Mouse (Mus musculus) midbrain, postnatal 0 days (tissue): Measurements from ENCODE around the gene Cd79a. TPM values are rescaled to one million over a fixed set of nuclear protein-coding genes. Genes with fewer than 3 reads are reported as not detected.

Experiments used
- ATAC-seq: fragments of 200-750 bp; cut with Nextera tagmentation; 2 replicates; pipeline ENCODE4 v1.8.0; 2017; ENCODE audit warnings: moderate number of reproducible peaks, mild to moderate bottlenecking, moderate TSS enrichment, moderate library complexity; ENCODE audit not compliant: low FRiP score
- DNase-seq: peaks from one replicate; pipeline ENCODE4 v3.0.0-alpha.2; 2015; ENCODE audit warnings: low spot score
- H3K27ac ChIP-seq: fragments of 300-500 bp; sonication (generic); 2 replicates; pipeline ENCODE4 v1.5.1; 2014; ENCODE audit warnings: low read depth, mild to moderate bottlenecking, low read length, mixed read lengths
- H3K27me3 ChIP-seq: fragments of 300-500 bp; sonication (generic); 2 replicates; pipeline ENCODE4 v1.6.1; 2014; ENCODE audit warnings: low read length, control low read depth, mixed read lengths; ENCODE audit not compliant: insufficient read depth
- H3K36me3 ChIP-seq: fragments of 300-500 bp; sonication (generic); 2 replicates; pipeline ENCODE4 v1.6.1; 2014; ENCODE audit warnings: low read length, control low read depth, mixed read lengths; ENCODE audit not compliant: insufficient read depth
- H3K4me1 ChIP-seq: fragments of 300-500 bp; sonication (generic); 2 replicates; pipeline ENCODE4 v1.6.1; 2014; ENCODE audit warnings: mild to moderate bottlenecking, control low read depth, antibody characterized with exemption, low read length, mixed read lengths; ENCODE audit not compliant: insufficient read depth
- H3K4me2 ChIP-seq: fragments of 300-500 bp; sonication (generic); 2 replicates; pipeline ENCODE4 v1.6.1; 2014; ENCODE audit warnings: low read depth, mild to moderate bottlenecking, low read length, mixed read lengths; ENCODE audit not compliant: poor library complexity, severe bottlenecking
- H3K4me3 ChIP-seq: fragments of 300-500 bp; sonication (generic); 2 replicates; pipeline ENCODE4 v1.5.1; 2014; ENCODE audit warnings: low read depth, mild to moderate bottlenecking, low read length, moderate library complexity
- H3K9ac ChIP-seq: fragments of 300-500 bp; sonication (generic); replicated peaks from 2 replicates; pipeline ENCODE4 v1.6.1; 2014; ENCODE audit warnings: mild to moderate bottlenecking, low read length, moderate library complexity, mixed read lengths; ENCODE audit not compliant: poor library complexity, severe bottlenecking
- H3K9me3 ChIP-seq: fragments of 300-500 bp; sonication (generic); 2 replicates; pipeline ENCODE4 v1.6.1; 2016; ENCODE audit warnings: low read length, control low read depth
- CTCF ChIP-seq: IDR thresholded peaks from 2 replicates; pipeline ENCODE4 v1.5.1; 2016; ENCODE audit warnings: antibody characterized with exemption, mild to moderate bottlenecking
- WGBS: fragments of 180-500 bp; shearing (Covaris S2); extraction: QIAGEN DNeasy Blood & Tissue Kit; methylation state at CpG from one replicate; pipeline ENCODE4 v1.1.7; 2014; 5-methylcytosine and 5-hydroxymethylcytosine counted together
- polyA plus RNA-seq: library from polyadenylated mRNA; unstranded; fragments of >200 nt; fragmentation: Nextera tagmentation; extraction: Ambion mirVana; gene quantifications from 2 replicates; pipeline ENCODE4 v1.2.1, GENCODE M21; 2015
- total RNA-seq: library from RNA; depleted of rRNA; stranded (reverse); fragments of >200 nt; gene quantifications from 2 replicates; pipeline ENCODE4 v1.2.3, GENCODE M21; 2014

Cd79a gene
- total and polyA plus RNA-seq, 2 experiments from 2014 or later: 0.27 to 0.85 TPM

DNA sequence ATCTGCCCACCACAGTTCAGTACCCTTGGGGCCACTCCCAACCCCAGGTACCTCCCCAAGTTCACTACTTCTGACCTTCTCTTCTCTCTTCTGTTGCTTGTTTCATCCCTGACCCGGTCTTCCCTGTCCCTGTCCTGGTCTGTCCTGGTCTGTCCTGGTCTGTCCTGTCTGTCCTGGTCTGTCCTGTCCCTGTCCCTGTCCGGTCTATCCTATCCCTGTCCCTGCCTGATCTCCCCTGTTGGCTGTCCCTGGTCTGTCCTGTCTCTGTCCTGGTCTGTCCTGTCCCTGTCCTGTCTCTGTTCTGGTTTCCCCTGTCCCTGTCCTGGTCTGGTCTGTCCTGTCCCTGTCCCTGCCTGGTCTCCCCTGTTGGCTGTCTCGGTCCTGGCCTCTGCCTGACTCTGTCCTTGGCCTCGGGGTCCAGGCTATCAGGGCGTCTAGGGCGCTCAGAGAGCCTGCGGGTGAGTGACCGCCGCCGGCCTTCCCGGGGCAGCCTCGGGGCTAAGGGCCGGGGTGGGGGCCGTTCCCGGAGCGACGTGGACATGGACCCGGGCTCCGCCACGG lies 21.7 kb downstream of the Cd79a start:
- H3K4me3 ChIP-seq: no peak overlapping the region
- no peaks in the 10 kb centered on the region for H3K4me1 ChIP-seq
- H3K4me2 ChIP-seq: no peak overlapping the region
- no peaks in the 10 kb centered on the region for H3K27me3 ChIP-seq
- H3K9me3 ChIP-seq: no peaks in the 10 kb centered on the region
- ATAC-seq: no peak
- no peak overlapping the region for H3K27ac ChIP-seq
- TF ChIP-seq CTCF: no peak
- no peak overlapping the region for H3K9ac ChIP-seq
- no peak for DNase-seq
- 93% methylated on average over 20 of the region's 20 CpGs for WGBS
- H3K36me3 ChIP-seq: peaks cover 60% of the 10 kb centered on the region

DNA sequence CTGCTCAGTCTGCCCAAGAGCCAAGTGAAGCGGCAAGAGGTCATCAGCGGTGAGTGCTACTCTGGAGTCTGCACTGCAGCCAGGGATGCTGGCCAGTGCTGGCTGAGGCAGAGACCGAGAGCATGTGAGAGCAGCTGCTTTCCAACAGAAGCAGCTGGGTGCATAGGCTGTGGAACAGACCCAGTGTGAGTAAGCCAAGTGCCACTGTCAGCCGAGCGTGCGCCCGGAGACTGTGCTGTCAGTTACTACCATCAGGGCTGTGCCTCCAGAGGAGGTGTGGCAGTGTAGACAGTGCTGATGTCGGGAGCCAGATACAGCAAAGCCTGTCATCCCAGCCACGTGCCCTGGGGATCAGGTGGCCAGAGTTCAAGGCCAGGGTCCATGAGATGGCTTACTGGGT lies 22.5 kb downstream of the Cd79a start:
- no peaks in the 10 kb centered on the region for H3K9me3 ChIP-seq
- H3K27ac ChIP-seq: no peak overlapping the region
- H3K27me3 ChIP-seq: no peaks in the 10 kb centered on the region
- H3K4me1 ChIP-seq: no peaks in the 10 kb centered on the region
- H3K9ac ChIP-seq: no peak overlapping the region
- H3K4me3 ChIP-seq: no peak overlapping the region
- 90% methylated on average over 9 of the region's 9 CpGs for WGBS
- peaks cover 68% of the 10 kb centered on the region for H3K36me3 ChIP-seq
- TF ChIP-seq CTCF: no peak
- no peak overlapping the region for H3K4me2 ChIP-seq
- peak; percentile 45 for DNase-seq
- no peak for ATAC-seq

DNA sequence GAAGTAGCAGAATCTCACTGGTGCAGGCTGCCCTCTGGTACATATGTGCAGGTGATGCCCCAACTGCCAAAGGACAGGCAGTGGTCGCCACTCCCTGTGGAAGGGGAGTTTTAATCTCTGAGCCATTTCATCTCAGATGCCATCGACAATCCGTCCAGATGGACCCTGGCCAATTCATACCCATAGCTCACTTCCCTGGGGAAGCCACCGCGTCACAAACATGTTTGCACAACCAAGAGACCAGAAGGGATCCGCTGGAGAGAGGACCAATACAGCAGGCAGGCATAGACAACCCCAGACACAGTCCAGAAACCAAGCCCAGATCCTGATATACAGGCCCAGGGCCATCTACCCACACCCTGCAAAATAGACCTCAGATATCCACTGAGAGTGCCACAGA lies 33.3 kb downstream of the Cd79a start:
- no peak overlapping the region for H3K9ac ChIP-seq
- DNase-seq: no peak
- no peak for ATAC-seq
- 45% methylated on average over 6 of the region's 6 CpGs for WGBS
- 0 out of 2 replicates have a peak, but pooled peaks cover 3% of the 10 kb centered on the region for H3K4me1 ChIP-seq
- H3K27ac ChIP-seq: no peak overlapping the region
- peaks cover 16% of the 10 kb centered on the region for H3K36me3 ChIP-seq
- peaks cover 48% of the 10 kb centered on the region for H3K27me3 ChIP-seq
- no peak overlapping the region for H3K4me3 ChIP-seq
- no peaks in the 10 kb centered on the region for H3K9me3 ChIP-seq
- no peak overlapping the region for H3K4me2 ChIP-seq
- no peak for TF ChIP-seq CTCF

DNA sequence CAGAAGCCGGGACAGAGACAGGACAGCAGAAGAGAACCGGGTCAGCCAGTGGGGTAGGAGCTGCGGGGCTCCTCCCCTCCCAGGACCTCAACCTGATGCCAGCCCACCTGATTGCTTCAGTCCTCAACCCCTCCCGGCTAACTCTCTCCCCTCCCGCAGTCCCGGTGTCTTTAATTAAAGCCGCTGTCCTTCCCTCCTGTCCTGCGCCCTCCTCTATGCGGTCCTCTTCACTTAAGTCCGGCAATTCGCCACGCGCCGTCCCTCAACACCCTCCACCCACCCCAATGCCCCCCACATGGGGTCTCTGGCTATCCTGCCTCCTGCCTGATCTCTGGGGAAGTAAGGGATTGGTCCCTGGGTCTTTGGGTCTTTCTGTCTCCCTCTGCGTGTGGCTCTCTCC lies 34.5 kb downstream of the Cd79a start:
- TF ChIP-seq CTCF: no peak
- Histone ChIP-seq H3K27me3 (peaks cover 48% of the 10 kb centered on the region), H3K9me3 (no peaks in the 10 kb centered on the region), H3K4me1 (0 out of 2 replicates have a peak, but pooled peaks cover 3% of the 10 kb centered on the region), H3K27ac (no peak overlapping the region), H3K9ac (no peak overlapping the region), H3K4me3 (peak overlapping the region; percentile 12), H3K36me3 (peaks cover 8% of the 10 kb centered on the region; the same call in 1 of the 2 replicates), H3K4me2 (0 out of 2 replicates have a peak overlapping the region, but pooled peaks have one; percentile 6)
- under 1% methylated on average over 13 of the region's 15 CpGs for WGBS
- no peak for DNase-seq
- no peak for ATAC-seq

DNA sequence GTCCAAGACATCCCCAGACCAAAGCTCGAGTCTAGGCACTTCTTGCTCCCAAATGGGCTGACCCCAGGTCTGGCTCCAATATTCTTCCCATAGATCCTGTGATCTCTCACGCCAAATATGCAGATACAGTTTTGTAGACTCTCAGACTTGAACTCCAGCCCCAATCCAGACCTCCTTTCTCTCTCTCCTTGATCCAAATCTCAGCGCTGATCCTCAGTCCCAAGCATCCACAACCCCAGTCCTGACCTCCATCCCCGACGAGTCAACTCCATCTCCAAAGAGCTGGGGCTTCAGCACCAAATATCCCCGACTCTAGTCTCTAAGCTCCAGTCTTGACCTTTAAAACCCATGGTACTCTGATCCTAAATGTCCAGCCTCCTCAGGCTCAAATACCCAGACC lies 46.5 kb downstream of the Cd79a start:
- H3K36me3 ChIP-seq: no peaks in the 10 kb centered on the region
- 3% methylated on average over 6 of the region's 6 CpGs for WGBS
- no peak overlapping the region for H3K4me3 ChIP-seq
- no peak overlapping the region for H3K9ac ChIP-seq
- H3K4me1 ChIP-seq: peaks cover 6% of the 10 kb centered on the region; the same call in 1 of the 2 replicates
- TF ChIP-seq CTCF: no peak
- no peak overlapping the region for H3K4me2 ChIP-seq
- peaks cover 69% of the 10 kb centered on the region for H3K27me3 ChIP-seq
- ATAC-seq: no peak
- DNase-seq: no peak
- no peak overlapping the region for H3K27ac ChIP-seq
- no peaks in the 10 kb centered on the region for H3K9me3 ChIP-seq

DNA sequence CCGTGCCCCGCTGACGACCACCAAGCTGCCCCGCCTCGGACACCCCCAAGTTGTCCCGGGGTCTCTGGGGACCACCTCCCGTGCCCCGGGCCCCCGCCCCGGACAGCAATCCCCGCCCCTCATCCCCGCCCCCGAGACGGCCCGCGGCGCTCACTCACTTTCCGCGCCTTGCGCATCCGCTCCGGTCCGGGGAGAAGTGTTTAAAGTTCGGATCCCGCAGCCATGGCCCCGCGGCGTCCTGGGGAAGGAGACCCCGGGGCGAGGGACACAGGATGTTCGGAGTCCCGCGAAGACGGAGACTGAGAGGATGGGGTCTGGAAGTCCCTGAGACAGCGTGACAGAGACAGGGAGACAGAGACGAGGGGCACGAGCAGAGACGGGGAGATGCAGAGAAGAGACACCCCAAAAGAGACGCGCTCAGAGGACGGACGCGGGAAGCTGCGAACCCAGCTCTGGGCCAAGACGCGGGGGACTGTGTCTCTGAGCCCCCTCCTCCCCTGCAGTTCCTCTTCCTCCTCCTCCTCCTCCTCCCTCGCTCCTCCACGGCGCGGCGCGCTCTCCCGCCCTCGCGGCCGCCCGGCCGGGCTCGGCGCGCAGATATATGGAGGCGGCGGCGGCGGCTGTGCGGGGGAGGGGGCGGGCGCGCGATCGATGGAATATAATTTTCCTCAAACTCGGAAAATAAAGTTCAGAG lies 47.2 kb downstream of the Cd79a start, which contains the start of gene Gm4881:
TSS of gene Gm4881 (minus strand) at position 238 of the 694 bp plus-strand sequence.
- Histone ChIP-seq H3K4me3 (peak within 1 kb of the TSS; percentile 37), H3K27me3 (peaks cover 72% of the 10 kb centered on the region), H3K27ac (no peak within 1 kb of the TSS), H3K36me3 (no peaks in the 10 kb centered on the region), H3K9me3 (no peaks in the 10 kb centered on the region), H3K9ac (no peak within 1 kb of the TSS; the same call in 1 of the 2 replicates), H3K4me1 (peaks cover 6% of the 10 kb centered on the region; the same call in 1 of the 2 replicates), H3K4me2 (peak within 1 kb of the TSS; percentile 62)
- DNase-seq (no peak), ATAC-seq (no peak)
- WGBS: under 1% methylated on average over 54 of the region's 72 CpGs
- no peak for TF ChIP-seq CTCF
